Mouse (Mus musculus): ENCODE results near the gene Cntnap5a. TPM values are rescaled to one million over a fixed set of nuclear protein-coding genes. Genes with fewer than 3 reads are reported as not detected.

The Cntnap5a gene
- polyA plus RNA-seq, 1 experiment from 2014 or later, result not detected

GRCm38 (mm10) chr1:116366806-116367205 lies 682.2 kb downstream of the Cntnap5a start:
- no peak overlapping the region for H3K4me2 ChIP-seq (ENCODE audit: low read depth, low read length)
- H3K4me1 ChIP-seq (ENCODE audit: control insufficient read depth, low read depth, low read length), result no peaks in the 10 kb centered on the region
- H3K27ac ChIP-seq (ENCODE audit: low read length), result no peak overlapping the region
- no peaks in the 10 kb centered on the region for H3K9me3 ChIP-seq (replicated peaks; ENCODE audit: control insufficient read depth, low read length)
- no peaks in the 10 kb centered on the region for H3K27me3 ChIP-seq (ENCODE audit: control insufficient read depth, insufficient read depth, low read depth, low read length)
- H3K9ac ChIP-seq (ENCODE audit: low read depth, low read length), result no peak overlapping the region
- H3K4me3 ChIP-seq (ENCODE audit: low read depth, low read length), result no peak overlapping the region
- no peaks in the 10 kb centered on the region for H3K36me3 ChIP-seq (ENCODE audit: control insufficient read depth, insufficient read depth)
- no peak for ATAC-seq (ENCODE audit: low read depth)

GRCm38 (mm10) chr1:116367572-116367971 lies 683.0 kb downstream of the Cntnap5a start:
- no peak for ATAC-seq (ENCODE audit: low read depth)
- no peak overlapping the region for H3K4me2 ChIP-seq (ENCODE audit: low read depth, low read length)
- H3K4me1 ChIP-seq (ENCODE audit: control insufficient read depth, low read depth, low read length), result no peaks in the 10 kb centered on the region
- 53% methylated on average over 7 of the region's 7 CpGs for WGBS (ENCODE audit: insufficient replicate concordance)
- no peak overlapping the region for H3K27ac ChIP-seq (ENCODE audit: low read length)
- no peaks in the 10 kb centered on the region for H3K36me3 ChIP-seq (ENCODE audit: control insufficient read depth, insufficient read depth)
- no peak overlapping the region for H3K9ac ChIP-seq (ENCODE audit: low read depth, low read length)
- H3K9me3 ChIP-seq (replicated peaks; ENCODE audit: control insufficient read depth, low read length), result no peaks in the 10 kb centered on the region
- H3K27me3 ChIP-seq (ENCODE audit: control insufficient read depth, insufficient read depth, low read depth, low read length), result no peaks in the 10 kb centered on the region
- no peak overlapping the region for H3K4me3 ChIP-seq (ENCODE audit: low read depth, low read length)

- no peak overlapping the region for H3K4me2 ChIP-seq (ENCODE audit: low read depth, low read length)
- ATAC-seq (ENCODE audit: low read depth), result no peak
Measured at GRCm38 (mm10) chr1:116370817-116371216, 686.3 kb downstream of the Cntnap5a start.

GRCm38 (mm10) chr1:116373551-116373950 lies 689.0 kb downstream of the Cntnap5a start:
- H3K4me3 ChIP-seq (ENCODE audit: low read depth, low read length), result no peak overlapping the region
- 45% methylated on average over 1 of the region's 1 CpGs for WGBS (ENCODE audit: insufficient replicate concordance)
- H3K9ac ChIP-seq (ENCODE audit: low read depth, low read length), result no peak overlapping the region
- H3K27me3 ChIP-seq (ENCODE audit: control insufficient read depth, insufficient read depth, low read depth, low read length), result no peaks in the 10 kb centered on the region
- H3K27ac ChIP-seq (ENCODE audit: low read length), result no peak overlapping the region
- H3K4me1 ChIP-seq (ENCODE audit: control insufficient read depth, low read depth, low read length), result no peaks in the 10 kb centered on the region
- no peaks in the 10 kb centered on the region for H3K36me3 ChIP-seq (ENCODE audit: control insufficient read depth, insufficient read depth)
- H3K4me2 ChIP-seq (ENCODE audit: low read depth, low read length), result no peak overlapping the region
- no peaks in the 10 kb centered on the region for H3K9me3 ChIP-seq (replicated peaks; ENCODE audit: control insufficient read depth, low read length)
- no peak for ATAC-seq (ENCODE audit: low read depth)

More at GRCm38 (mm10) chr1:116370817-116371216, 686.3 kb downstream of the Cntnap5a start:
- no peaks in the 10 kb centered on the region for H3K9me3 ChIP-seq (replicated peaks; ENCODE audit: control insufficient read depth, low read length)
- H3K9ac ChIP-seq (ENCODE audit: low read depth, low read length), result no peak overlapping the region
- H3K36me3 ChIP-seq (ENCODE audit: control insufficient read depth, insufficient read depth), result no peaks in the 10 kb centered on the region
- WGBS (ENCODE audit: insufficient replicate concordance), result 82% methylated on average over 4 of the region's 4 CpGs
- no peak overlapping the region for H3K27ac ChIP-seq (ENCODE audit: low read length)
- no peaks in the 10 kb centered on the region for H3K27me3 ChIP-seq (ENCODE audit: control insufficient read depth, insufficient read depth, low read depth, low read length)
- no peaks in the 10 kb centered on the region for H3K4me1 ChIP-seq (ENCODE audit: control insufficient read depth, low read depth, low read length)
- H3K4me3 ChIP-seq (ENCODE audit: low read depth, low read length), result no peak overlapping the region

DNA sequence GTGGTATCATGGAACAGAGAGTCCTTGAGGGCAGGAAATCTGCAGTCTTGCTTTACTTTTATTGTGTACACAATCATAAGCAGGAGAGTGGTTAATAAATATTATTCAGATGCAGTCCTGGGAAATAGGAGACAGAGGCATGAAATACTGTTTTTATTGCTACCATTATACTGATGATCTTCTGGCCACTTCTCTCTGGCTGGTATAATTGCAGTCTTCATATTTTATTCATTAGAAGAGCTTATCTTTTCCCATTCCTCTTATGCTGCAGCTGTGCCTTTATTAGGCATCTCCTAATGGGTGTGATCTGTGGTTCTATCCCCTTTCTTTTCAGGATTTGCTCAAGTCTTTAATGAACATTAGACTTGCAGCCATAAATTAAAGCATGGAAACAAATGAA lies 707.8 kb downstream of the Cntnap5a start:
- Histone ChIP-seq H3K9me3 (replicated peaks; ENCODE audit: control insufficient read depth, low read length) (no peaks in the 10 kb centered on the region), H3K9ac (ENCODE audit: low read depth, low read length) (no peak overlapping the region)
- ATAC-seq (ENCODE audit: low read depth), result no peak

GRCm38 (mm10) chr1:116401996-116402656 lies 717.6 kb downstream of the Cntnap5a start:
- Histone ChIP-seq H3K27me3 (ENCODE audit: control insufficient read depth, insufficient read depth, low read depth, low read length) (no peaks in the 10 kb centered on the region), H3K9me3 (replicated peaks; ENCODE audit: control insufficient read depth, low read length) (no peaks in the 10 kb centered on the region), H3K4me1 (ENCODE audit: control insufficient read depth, low read depth, low read length) (no peaks in the 10 kb centered on the region), H3K4me2 (ENCODE audit: low read depth, low read length) (no peak overlapping the region), H3K4me3 (ENCODE audit: low read depth, low read length) (no peak overlapping the region), H3K9ac (ENCODE audit: low read depth, low read length) (no peak overlapping the region), H3K36me3 (ENCODE audit: control insufficient read depth, insufficient read depth) (no peaks in the 10 kb centered on the region), H3K27ac (ENCODE audit: low read length) (no peak overlapping the region)
- ATAC-seq (ENCODE audit: low read depth), result no peak
- WGBS (ENCODE audit: insufficient replicate concordance), result 49% methylated on average over 1 of the region's 1 CpGs

More for the DNA sequence above, 707.8 kb downstream of the Cntnap5a start:
- no peak overlapping the region for H3K27ac ChIP-seq (ENCODE audit: low read length)
- H3K36me3 ChIP-seq (ENCODE audit: control insufficient read depth, insufficient read depth), result no peaks in the 10 kb centered on the region
- no peak overlapping the region for H3K4me2 ChIP-seq (ENCODE audit: low read depth, low read length)
- no peak overlapping the region for H3K4me3 ChIP-seq (ENCODE audit: low read depth, low read length)
- H3K4me1 ChIP-seq (ENCODE audit: control insufficient read depth, low read depth, low read length), result no peaks in the 10 kb centered on the region
- no peaks in the 10 kb centered on the region for H3K27me3 ChIP-seq (ENCODE audit: control insufficient read depth, insufficient read depth, low read depth, low read length)

DNA sequence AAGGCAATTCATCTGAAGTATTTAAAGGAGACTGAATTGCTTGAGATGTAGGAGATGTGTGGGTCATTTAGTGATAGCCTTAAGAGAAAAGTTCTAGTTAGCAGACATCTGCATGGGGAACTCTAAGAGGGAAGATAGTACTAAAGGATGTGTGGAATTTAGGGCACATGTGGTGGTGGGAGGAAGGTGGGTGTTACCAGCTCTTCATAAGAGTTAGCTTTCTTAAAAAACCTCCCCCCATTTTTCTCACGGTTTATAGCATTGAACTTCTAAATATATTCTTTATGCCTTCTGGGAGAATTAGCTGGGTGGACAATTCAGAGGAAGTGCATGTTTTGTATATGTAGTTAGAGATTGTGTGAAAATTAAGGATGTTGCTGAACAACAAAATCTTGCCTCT lies 725.3 kb downstream of the Cntnap5a start:
- no peaks in the 10 kb centered on the region for H3K9me3 ChIP-seq (replicated peaks; ENCODE audit: control insufficient read depth, low read length)
- H3K36me3 ChIP-seq (ENCODE audit: control insufficient read depth, insufficient read depth), result no peaks in the 10 kb centered on the region
- WGBS (ENCODE audit: insufficient replicate concordance), result 54% methylated on average over 1 of the region's 1 CpGs
- no peaks in the 10 kb centered on the region for H3K27me3 ChIP-seq (ENCODE audit: control insufficient read depth, insufficient read depth, low read depth, low read length)
- ATAC-seq (ENCODE audit: low read depth), result no peak
- no peak overlapping the region for H3K4me2 ChIP-seq (ENCODE audit: low read depth, low read length)
- H3K4me1 ChIP-seq (ENCODE audit: control insufficient read depth, low read depth, low read length), result no peaks in the 10 kb centered on the region
- H3K4me3 ChIP-seq (ENCODE audit: low read depth, low read length), result no peak overlapping the region
- H3K27ac ChIP-seq (ENCODE audit: low read length), result no peak overlapping the region
- H3K9ac ChIP-seq (ENCODE audit: low read depth, low read length), result no peak overlapping the region

DNA sequence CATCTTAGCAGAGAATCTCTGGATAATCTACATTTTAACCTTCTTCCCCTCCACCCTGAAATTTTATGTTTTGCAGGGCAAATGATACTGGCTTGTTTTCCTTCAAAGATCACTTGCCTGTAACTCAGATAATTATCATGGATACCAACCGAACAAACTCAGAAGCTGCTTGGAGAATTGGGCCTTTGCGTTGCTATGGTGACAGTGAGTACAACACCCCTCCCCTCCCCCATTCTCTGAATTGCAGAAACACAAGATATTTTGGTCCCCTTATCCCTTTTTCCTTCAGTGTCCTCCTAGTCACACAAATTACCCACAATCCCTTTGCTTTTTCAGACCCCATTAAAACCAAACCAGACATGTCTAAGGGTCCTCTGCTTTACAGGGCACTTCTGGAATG lies 743.8 kb downstream of the Cntnap5a start:
- H3K36me3 ChIP-seq (ENCODE audit: control insufficient read depth, insufficient read depth), result no peaks in the 10 kb centered on the region
- WGBS (ENCODE audit: insufficient replicate concordance), result 68% methylated on average over 2 of the region's 2 CpGs
- no peak for ATAC-seq (ENCODE audit: low read depth)

GRCm38 (mm10) chr1:116455115-116455717 lies 770.7 kb downstream of the Cntnap5a start:
- no peak overlapping the region for H3K9ac ChIP-seq (ENCODE audit: low read depth, low read length)
- ATAC-seq (ENCODE audit: low read depth), result no peak
- H3K4me3 ChIP-seq (ENCODE audit: low read depth, low read length), result no peak overlapping the region
- no peaks in the 10 kb centered on the region for H3K36me3 ChIP-seq (ENCODE audit: control insufficient read depth, insufficient read depth)
- no peak overlapping the region for H3K27ac ChIP-seq (ENCODE audit: low read length)
- no peak overlapping the region for H3K4me2 ChIP-seq (ENCODE audit: low read depth, low read length)
- WGBS (ENCODE audit: insufficient replicate concordance), result 45% methylated on average over 4 of the region's 4 CpGs
- no peaks in the 10 kb centered on the region for H3K9me3 ChIP-seq (replicated peaks; ENCODE audit: control insufficient read depth, low read length)
- no peaks in the 10 kb centered on the region for H3K4me1 ChIP-seq (ENCODE audit: control insufficient read depth, low read depth, low read length)
- H3K27me3 ChIP-seq (ENCODE audit: control insufficient read depth, insufficient read depth, low read depth, low read length), result no peaks in the 10 kb centered on the region

More for the DNA sequence above, 743.8 kb downstream of the Cntnap5a start:
- Histone ChIP-seq H3K4me2 (ENCODE audit: low read depth, low read length) (no peak overlapping the region), H3K4me1 (ENCODE audit: control insufficient read depth, low read depth, low read length) (no peaks in the 10 kb centered on the region), H3K27me3 (ENCODE audit: control insufficient read depth, insufficient read depth, low read depth, low read length) (no peaks in the 10 kb centered on the region), H3K9ac (ENCODE audit: low read depth, low read length) (no peak overlapping the region), H3K9me3 (replicated peaks; ENCODE audit: control insufficient read depth, low read length) (no peaks in the 10 kb centered on the region), H3K4me3 (ENCODE audit: low read depth, low read length) (no peak overlapping the region), H3K27ac (ENCODE audit: low read length) (no peak overlapping the region)
